28 mouse cellular contexts compared by ENCODE assay signal in genomic region chr13:93672371-93672770, GRCm38 (mm10). TPM values are rescaled to one million over a fixed set of nuclear protein-coding genes. Genes with fewer than 3 reads are reported as not detected.
DNase-seq lines count a peak whose midpoint lies in the region; ATAC-seq lines count a peak whose summit lies in the region.
"Had no signal": no experiment of that assay in that cellular context is flagged by ENCODE, and none has a peak within 500 bp of the region (broad histone marks: within the 10 kb centered on the region; RNA-seq: fewer than 3 reads in every experiment).

No protein-coding gene starts in this region.

- no peaks in the 10 kb centered on the region for H3K36me3 ChIP-seq in liver, embryonic 11.5 days (ENCODE audit: control insufficient read depth, insufficient read depth, low read length)
- H3K36me3 ChIP-seq in liver, embryonic 15.5 days (replicated peaks): 0 out of 2 replicates have a peak, but pooled peaks cover 2% of the 10 kb centered on the region
- H3K36me3 ChIP-seq: embryonic facial prominence, embryonic 13.5 days; forebrain, embryonic 12.5 days; G1E; heart, embryonic 13.5 days; limb, embryonic 12.5 days; midbrain, embryonic 12.5 days; neural tube, embryonic 15.5 days had no signal

- no peak for ATAC-seq in liver, embryonic 11.5 days (replicated peaks; ENCODE audit: low FRiP score)
- ATAC-seq in liver, embryonic 15.5 days (ENCODE audit: insufficient read depth): peak; percentile 56
- ATAC-seq: inflammation-experienced regulatory T-cells, adult 6 months; Patski had no signal

- H3K27me3 ChIP-seq in liver, embryonic 11.5 days (replicated peaks; ENCODE audit: control insufficient read depth, insufficient read depth, low read length): peaks cover 15% of the 10 kb centered on the region
- H3K27me3 ChIP-seq in liver, embryonic 15.5 days: peaks cover 13% of the 10 kb centered on the region
- H3K27me3 ChIP-seq: CH12.LX had no signal

- H3K4me2 ChIP-seq in liver, embryonic 11.5 days: no peak overlapping the region
- H3K4me2 ChIP-seq in liver, embryonic 15.5 days: peak overlapping the region; percentile 44
- H3K4me2 ChIP-seq: embryonic facial prominence, embryonic 13.5 days; forebrain, embryonic 12.5 days; heart, embryonic 13.5 days; hindbrain, embryonic 14.5 days; limb, embryonic 12.5 days; lung, embryonic 14.5 days; midbrain, embryonic 12.5 days; neural tube, embryonic 15.5 days had no signal

- H3K27ac ChIP-seq in liver, embryonic 11.5 days (ENCODE audit: low read depth, low read length): no peak overlapping the region
- peak overlapping the region; percentile 65 for H3K27ac ChIP-seq in liver, embryonic 15.5 days (replicated peaks)
- H3K27ac ChIP-seq: embryonic facial prominence, embryonic 13.5 days; forebrain, embryonic 12.5 days; heart, adult 2 months; heart, embryonic 13.5 days; hindbrain, embryonic 14.5 days; limb, embryonic 12.5 days; midbrain, embryonic 12.5 days; neural tube, embryonic 15.5 days had no signal

- no peaks in the 10 kb centered on the region for H3K9me3 ChIP-seq in liver, embryonic 11.5 days (ENCODE audit: control insufficient read depth, low read length)
- no peaks in the 10 kb centered on the region for H3K9me3 ChIP-seq in liver, embryonic 15.5 days (replicated peaks)
- H3K9me3 ChIP-seq: embryonic facial prominence, embryonic 13.5 days; forebrain, embryonic 12.5 days; G1E; midbrain, embryonic 12.5 days; neural tube, embryonic 15.5 days had no signal

- no peak overlapping the region for H3K4me3 ChIP-seq in liver, embryonic 11.5 days (ENCODE audit: low read depth, low read length)
- H3K4me3 ChIP-seq in liver, embryonic 15.5 days (replicated peaks): no peak overlapping the region
- H3K4me3 ChIP-seq: embryonic facial prominence, embryonic 13.5 days; erythroblast, embryonic 14.5 days; forebrain, embryonic 12.5 days; heart, adult 2 months; heart, embryonic 13.5 days; limb, embryonic 12.5 days; midbrain, embryonic 12.5 days; neural tube, embryonic 15.5 days had no signal

- 78% methylated on average over 4 of the region's 4 CpGs for WGBS in liver, embryonic 11.5 days
- WGBS in liver, embryonic 15.5 days (ENCODE audit: insufficient replicate concordance): 66% methylated on average over 4 of the region's 4 CpGs

- H3K9ac ChIP-seq in liver, embryonic 11.5 days (ENCODE audit: low read depth, low read length): no peak overlapping the region
- H3K9ac ChIP-seq in liver, embryonic 15.5 days: no peak overlapping the region
- H3K9ac ChIP-seq: embryonic facial prominence, embryonic 13.5 days; forebrain, embryonic 12.5 days; heart, embryonic 13.5 days; hindbrain, embryonic 14.5 days; limb, embryonic 12.5 days; lung, embryonic 14.5 days; midbrain, embryonic 12.5 days; neural tube, embryonic 15.5 days had no signal

- H3K4me1 ChIP-seq in liver, embryonic 11.5 days (replicated peaks; ENCODE audit: control insufficient read depth, insufficient read depth, low read length): no peaks in the 10 kb centered on the region
- H3K4me1 ChIP-seq in liver, embryonic 15.5 days (replicated peaks): no peaks in the 10 kb centered on the region
- H3K4me1 ChIP-seq: forebrain, embryonic 12.5 days; midbrain, embryonic 12.5 days had no signal

- DNase-seq in liver: peak; percentile 14
- no peak for DNase-seq in liver, embryonic 11.5 days (ENCODE audit: low spot score)
- DNase-seq in kidney, postnatal 36 days: peak; percentile 75 to 83
- DNase-seq in adrenal gland, adult (ENCODE audit: inconsistent age in 2 of 2, low spot score in 1 of 2): no peak
- DNase-seq in left cerebral cortex, adult 11 months (ENCODE audit: low spot score): no peak
- no peak for DNase-seq in right cerebral cortex, postnatal 25 days
- DNase-seq: adrenal gland, adult 8-10 months; B cell, adult 2 months; cerebellum, adult 11-12 months; cerebellum, postnatal 25 days; gastrocnemius, postnatal 25 days; heart, adult 2 months; heart, postnatal 14 days; lung, embryonic 14.5 days; thymus, adult 2 months had no signal

RNA-seq across cellular contexts. Expression of gene Bhmt2, which starts 1.7 kb away (rescaled TPM):
- polyA plus RNA-seq in liver, embryonic 11.5 days (2014; fragmentation: Nextera tagmentation; extraction: Ambion mirVana): 7.1 and 8.2 TPM in 2 replicates
- 35.7 and 40.9 TPM in 2 replicates for polyA plus RNA-seq in liver, embryonic 15.5 days (2015; fragmentation: Nextera tagmentation; extraction: Ambion mirVana)
- polyA plus RNA-seq: embryonic facial prominence, embryonic 13.5 days; forebrain, embryonic 12.5 days; G1E; heart, adult 2 months; hindbrain, embryonic 14.5 days; inflammation-experienced regulatory T-cells, adult 6 months; limb, embryonic 12.5 days; lung, embryonic 14.5 days; midbrain, embryonic 12.5 days; neural tube, embryonic 15.5 days; thymus, adult 2 months had no signal

RNA-seq across cellular contexts. Expression of gene Dmgdh, which starts 1.9 kb away (rescaled TPM):
- 6.7 and 7.1 TPM in 2 replicates for polyA plus RNA-seq in liver, embryonic 11.5 days (2014; fragmentation: Nextera tagmentation; extraction: Ambion mirVana)
- polyA plus RNA-seq in liver, embryonic 15.5 days (2015; fragmentation: Nextera tagmentation; extraction: Ambion mirVana): 17.2 and 19.8 TPM in 2 replicates
- polyA plus RNA-seq: erythroblast, embryonic 14.5 days; G1E; heart, adult 2 months; inflammation-experienced regulatory T-cells, adult 6 months; limb, embryonic 12.5 days; lung, embryonic 14.5 days; midbrain, embryonic 12.5 days; Patski had no signal

RNA-seq across cellular contexts. Expression of gene Bhmt, which starts 34.6 kb away (rescaled TPM):
- polyA plus RNA-seq in liver, embryonic 11.5 days (2014; fragmentation: Nextera tagmentation; extraction: Ambion mirVana): 23.4 and 26.0 TPM in 2 replicates
- polyA plus RNA-seq in liver, embryonic 15.5 days (2015; fragmentation: Nextera tagmentation; extraction: Ambion mirVana): 132 and 139 TPM in 2 replicates
- polyA plus RNA-seq: embryonic facial prominence, embryonic 13.5 days; G1E; heart, adult 2 months; limb, embryonic 12.5 days; lung, embryonic 14.5 days; Patski had no signal

Comparison
In these comparisons a context has a peak if more than half of its experiments do, and no peak if none do; other contexts are left out.
1. DNase-seq: peak in liver (single experiment) and kidney, postnatal 36 days (2 of 2); none in liver, embryonic 11.5 days (single experiment), adrenal gland, adult (0 of 2), left cerebral cortex, adult 11 months (single experiment) and right cerebral cortex, postnatal 25 days (single experiment).